Mouse (Mus musculus): ENCODE data around the gene Babam1. TPM values are rescaled to one million over a fixed set of nuclear protein-coding genes. Genes with fewer than 3 reads are reported as not detected.

The Babam1 gene
- polyA plus RNA-seq, 1 experiment: 89.1 TPM

DNA sequence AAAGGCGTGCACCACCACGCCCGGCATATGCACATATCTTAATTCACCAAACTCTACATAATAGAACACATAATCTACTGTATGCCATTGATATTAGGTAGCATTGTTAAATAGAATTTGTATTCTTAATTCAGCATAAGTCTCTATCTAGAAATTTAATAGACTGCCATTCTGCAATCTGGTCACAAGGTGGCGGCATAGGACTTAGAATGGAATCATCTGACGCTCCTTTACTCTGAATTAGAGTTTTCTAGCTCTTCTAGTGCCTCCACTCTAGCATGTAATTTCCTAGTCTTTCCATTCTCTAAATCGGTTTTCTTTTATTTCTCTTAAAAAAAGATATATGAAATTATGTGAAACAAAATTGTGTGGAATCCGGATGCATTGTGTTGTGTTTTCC is 44.7 kb downstream of the Babam1 start:
- TF ChIP-seq POLR2A (IDR thresholded peaks at IDR 0.05; ENCODE audit: borderline replicate concordance, low read depth, low read length): no peak
- no peak for TF ChIP-seq CTCF (IDR thresholded peaks at IDR 0.05; ENCODE audit: low read depth, low read length)
- H3K4me1 ChIP-seq (ENCODE audit: control insufficient read depth, insufficient read depth, low read length): peaks cover 8% of the 10 kb centered on the region
- no peak overlapping the region for H3K4me3 ChIP-seq (ENCODE audit: insufficient read depth, low read length)
- no peak overlapping the region for H3K27ac ChIP-seq (ENCODE audit: insufficient read depth, low read depth, low read length)

DNA sequence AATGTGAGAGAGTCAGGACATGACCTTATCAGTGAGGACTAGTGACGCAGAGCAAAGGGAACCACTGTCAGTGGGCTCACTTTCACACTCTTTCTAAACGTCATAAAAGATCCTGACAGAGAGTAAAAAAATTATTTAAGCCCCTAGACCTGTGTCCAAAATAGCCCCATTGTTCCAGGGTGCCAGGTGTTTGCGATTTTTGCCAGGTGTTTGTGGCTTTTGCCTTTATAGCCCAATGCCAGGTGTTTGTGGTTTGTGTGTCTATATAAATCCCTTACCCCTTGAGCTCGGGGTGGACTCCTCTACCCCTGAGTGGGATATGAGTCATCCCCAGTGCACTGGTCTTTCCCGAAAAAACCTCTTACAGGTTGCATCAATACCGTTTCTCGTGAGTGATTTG is 48.4 kb downstream of the Babam1 start:
- TF ChIP-seq CTCF (IDR thresholded peaks at IDR 0.05; ENCODE audit: low read depth, low read length) (no peak), POLR2A (IDR thresholded peaks at IDR 0.05; ENCODE audit: borderline replicate concordance, low read depth, low read length) (no peak)
- Histone ChIP-seq H3K4me1 (ENCODE audit: control insufficient read depth, insufficient read depth, low read length) (peaks cover 8% of the 10 kb centered on the region), H3K4me3 (ENCODE audit: insufficient read depth, low read length) (no peak overlapping the region), H3K27ac (ENCODE audit: insufficient read depth, low read depth, low read length) (no peak overlapping the region)

DNA sequence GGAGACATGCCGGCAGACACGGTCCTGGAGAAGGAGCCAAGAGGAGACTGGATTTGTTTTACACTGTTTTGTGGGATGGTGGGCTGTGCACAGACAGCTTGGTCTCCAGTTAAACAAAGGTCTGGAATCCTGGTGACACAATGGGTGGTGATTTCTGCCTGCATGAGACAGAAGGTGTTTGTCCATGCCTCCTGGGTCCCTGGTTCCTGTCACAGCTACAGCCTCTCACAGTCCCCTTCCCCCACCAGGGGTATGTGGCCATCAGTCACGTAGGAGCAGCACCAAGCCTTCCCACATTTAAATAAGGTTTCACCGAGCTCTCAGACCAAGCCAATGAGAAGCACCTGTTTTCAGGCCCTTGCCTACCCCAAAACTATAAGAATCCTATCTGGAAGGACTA is 54.7 kb downstream of the Babam1 start:
- TF ChIP-seq CTCF (IDR thresholded peaks at IDR 0.05; ENCODE audit: low read depth, low read length) (no peak), POLR2A (IDR thresholded peaks at IDR 0.05; ENCODE audit: borderline replicate concordance, low read depth, low read length) (no peak)
- H3K4me1 ChIP-seq (ENCODE audit: control insufficient read depth, insufficient read depth, low read length): no peaks in the 10 kb centered on the region
- H3K4me3 ChIP-seq (ENCODE audit: insufficient read depth, low read length): no peak overlapping the region
- H3K27ac ChIP-seq (ENCODE audit: insufficient read depth, low read depth, low read length): no peak overlapping the region

DNA sequence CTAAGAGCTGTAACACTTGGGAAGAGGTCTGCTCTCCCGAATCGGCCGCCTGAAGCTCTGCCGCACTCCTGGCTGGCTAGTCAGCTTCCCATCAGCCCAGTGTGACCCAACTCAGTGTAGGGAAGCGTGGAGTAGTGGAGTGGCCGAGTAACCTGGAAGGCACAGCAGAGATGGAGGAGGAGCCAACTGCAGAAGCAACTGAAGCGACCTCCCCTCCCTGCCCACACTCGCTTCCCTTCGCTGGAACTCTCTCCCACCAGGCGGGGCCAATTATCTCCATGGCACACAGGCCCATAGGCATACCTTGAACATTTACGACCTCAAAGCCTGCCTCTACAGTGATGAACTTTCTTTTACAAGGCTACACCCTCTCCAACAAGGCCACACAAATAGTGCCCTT is 55.1 kb downstream of the Babam1 start:
- no peaks in the 10 kb centered on the region for H3K4me1 ChIP-seq (ENCODE audit: control insufficient read depth, insufficient read depth, low read length)
- H3K4me3 ChIP-seq (ENCODE audit: insufficient read depth, low read length): no peak overlapping the region
- H3K27ac ChIP-seq (ENCODE audit: insufficient read depth, low read depth, low read length): no peak overlapping the region
- no peak for TF ChIP-seq POLR2A (IDR thresholded peaks at IDR 0.05; ENCODE audit: borderline replicate concordance, low read depth, low read length)
- TF ChIP-seq CTCF (IDR thresholded peaks at IDR 0.05; ENCODE audit: low read depth, low read length): no peak

DNA sequence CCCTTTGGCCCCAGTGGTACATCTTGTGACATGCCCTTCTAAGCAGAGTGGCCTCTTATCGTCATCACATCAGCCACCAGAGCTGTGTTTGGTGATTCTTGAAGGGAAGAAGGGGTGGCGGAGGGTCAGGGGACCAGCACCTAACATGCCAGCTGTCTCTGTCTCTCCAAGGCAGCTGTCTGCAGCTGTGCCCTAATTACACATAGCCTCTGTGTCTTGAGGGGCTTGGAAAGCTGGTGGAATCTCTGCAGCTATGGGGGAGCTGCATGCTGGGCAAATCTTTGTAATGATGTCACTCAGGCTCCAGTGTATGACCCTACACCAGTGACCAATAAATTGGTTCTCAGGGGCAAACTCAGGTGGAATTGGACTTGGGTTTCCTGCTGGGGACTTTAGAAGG is 56.0 kb downstream of the Babam1 start:
- no peak overlapping the region for H3K4me3 ChIP-seq (ENCODE audit: insufficient read depth, low read length)
- TF ChIP-seq POLR2A (IDR thresholded peaks at IDR 0.05; ENCODE audit: borderline replicate concordance, low read depth, low read length) (no peak), CTCF (IDR thresholded peaks at IDR 0.05; ENCODE audit: low read depth, low read length) (no peak)
- no peaks in the 10 kb centered on the region for H3K4me1 ChIP-seq (ENCODE audit: control insufficient read depth, insufficient read depth, low read length)
- no peak overlapping the region for H3K27ac ChIP-seq (ENCODE audit: insufficient read depth, low read depth, low read length)

Other genes starting within 250 kb of the Babam1 start
- gene Myo9b, start 124.1 kb upstream of the Babam1 start, polyA plus RNA-seq (2012; ENCODE audit: insufficient read depth, insufficient read length, missing spikeins): 94.0 and 107 TPM in 2 replicates
- 77.6 and 77.8 TPM in 2 replicates for gene Haus8, start 123.9 kb upstream of the Babam1 start, polyA plus RNA-seq (2012; ENCODE audit: insufficient read depth, insufficient read length, missing spikeins)
- gene Use1, start 30.0 kb upstream of the Babam1 start, polyA plus RNA-seq (2012; ENCODE audit: insufficient read depth, insufficient read length, missing spikeins): 131 and 149 TPM in 2 replicates
- 18.5 and 23.5 TPM in 2 replicates for gene Ocel1, start 25.6 kb upstream of the Babam1 start, polyA plus RNA-seq (2012; ENCODE audit: insufficient read depth, insufficient read length, missing spikeins)
- gene Nr2f6, start 14.9 kb upstream of the Babam1 start, polyA plus RNA-seq (2012; ENCODE audit: insufficient read depth, insufficient read length, missing spikeins): 20.2 and 23.9 TPM in 2 replicates
- gene Ushbp1, start 1.1 kb upstream of the Babam1 start, polyA plus RNA-seq (2012; ENCODE audit: insufficient read depth, insufficient read length, missing spikeins): 0.21 TPM in 1 of 2 replicates, not detected in the other
- 9.8 and 14.0 TPM in 2 replicates for gene Ankle1, start 9.1 kb downstream of the Babam1 start, polyA plus RNA-seq (2012; ENCODE audit: insufficient read depth, insufficient read length, missing spikeins)
- 12.0 and 13.3 TPM in 2 replicates for gene Abhd8, start 66.8 kb downstream of the Babam1 start, polyA plus RNA-seq (2012; ENCODE audit: insufficient read depth, insufficient read length, missing spikeins)
- 59.5 and 62.9 TPM in 2 replicates for gene Mrpl34, start 68.1 kb downstream of the Babam1 start, polyA plus RNA-seq (2012; ENCODE audit: insufficient read depth, insufficient read length, missing spikeins)
- 42.3 and 45.5 TPM in 2 replicates for gene Dda1, start 72.3 kb downstream of the Babam1 start, polyA plus RNA-seq (2012; ENCODE audit: insufficient read depth, insufficient read length, missing spikeins)
- 10.0 and 10.2 TPM in 2 replicates for gene Ano8, start 89.1 kb downstream of the Babam1 start, polyA plus RNA-seq (2012; ENCODE audit: insufficient read depth, insufficient read length, missing spikeins)
- 11.0 and 11.1 TPM in 2 replicates for gene Gtpbp3, start 91.2 kb downstream of the Babam1 start, polyA plus RNA-seq (2012; ENCODE audit: insufficient read depth, insufficient read length, missing spikeins)
- not detected in 2 replicates for gene Plvap, start 114.9 kb downstream of the Babam1 start, polyA plus RNA-seq (2012; ENCODE audit: insufficient read depth, insufficient read length, missing spikeins)
- 0.40 TPM in 1 of 2 replicates, not detected in the other for gene Ccdc194, start 128.8 kb downstream of the Babam1 start, polyA plus RNA-seq (2012; ENCODE audit: insufficient read depth, insufficient read length, missing spikeins)
- 358 and 369 TPM in 2 replicates for gene Bst2, start 140.6 kb downstream of the Babam1 start, polyA plus RNA-seq (2012; ENCODE audit: insufficient read depth, insufficient read length, missing spikeins)
- gene Mvb12a, start 146.1 kb downstream of the Babam1 start, polyA plus RNA-seq (2012; ENCODE audit: insufficient read depth, insufficient read length, missing spikeins): 64.5 and 65.3 TPM in 2 replicates
- gene Tmem221, start 162.0 kb downstream of the Babam1 start, polyA plus RNA-seq (2012; ENCODE audit: insufficient read depth, insufficient read length, missing spikeins): 15.9 and 17.7 TPM in 2 replicates
- not detected in 2 replicates for gene Nxnl1, start 169.7 kb downstream of the Babam1 start, polyA plus RNA-seq (2012; ENCODE audit: insufficient read depth, insufficient read length, missing spikeins)
- gene Slc27a1, start 172.0 kb downstream of the Babam1 start, polyA plus RNA-seq (2012; ENCODE audit: insufficient read depth, insufficient read length, missing spikeins): 85.4 and 86.3 TPM in 2 replicates
- 83.5 and 88.9 TPM in 2 replicates for gene Pgls, start 195.3 kb downstream of the Babam1 start, polyA plus RNA-seq (2012; ENCODE audit: insufficient read depth, insufficient read length, missing spikeins)
- gene Fam129c, start 200.8 kb downstream of the Babam1 start, polyA plus RNA-seq (2012; ENCODE audit: insufficient read depth, insufficient read length, missing spikeins): 2.5 and 2.7 TPM in 2 replicates
- gene Colgalt1, start 214.1 kb downstream of the Babam1 start, polyA plus RNA-seq (2012; ENCODE audit: insufficient read depth, insufficient read length, missing spikeins): 111 and 113 TPM in 2 replicates